Mouse (Mus musculus): ENCODE data around the gene Exosc9.

Gene Exosc9

GRCm38 (mm10) chr3:36552406-36553047 lies at the start of gene Exosc9:
TSS of gene Exosc9 (plus strand) at chr3:36552606.
- peak; percentile 85 for DNase-seq (ENCODE audit: low spot score)

DNA sequence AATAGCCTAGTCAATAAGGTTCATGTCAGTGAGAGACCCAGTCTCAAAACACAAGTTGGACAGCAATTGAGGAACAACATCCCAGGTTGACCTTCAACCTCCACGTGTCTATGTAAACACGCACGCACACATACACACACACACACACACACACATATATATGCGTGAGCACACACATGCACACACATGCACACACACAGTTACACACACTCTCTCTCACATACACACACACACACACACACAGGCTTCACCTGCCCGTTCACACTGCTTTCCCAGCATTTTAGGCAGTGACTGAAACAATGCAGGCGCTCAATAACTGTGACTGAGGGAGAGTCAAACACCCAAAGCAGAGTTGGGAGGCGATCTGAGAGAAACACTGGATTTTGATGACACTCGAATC lies 47.1 kb upstream of the Exosc9 start:
- DNase-seq (ENCODE audit: low spot score), result no peak

- no peak for DNase-seq (ENCODE audit: low spot score)
These were observed 46.3 kb upstream of the Exosc9 start for GRCm38 (mm10) chr3:36505809-36506735.

DNA sequence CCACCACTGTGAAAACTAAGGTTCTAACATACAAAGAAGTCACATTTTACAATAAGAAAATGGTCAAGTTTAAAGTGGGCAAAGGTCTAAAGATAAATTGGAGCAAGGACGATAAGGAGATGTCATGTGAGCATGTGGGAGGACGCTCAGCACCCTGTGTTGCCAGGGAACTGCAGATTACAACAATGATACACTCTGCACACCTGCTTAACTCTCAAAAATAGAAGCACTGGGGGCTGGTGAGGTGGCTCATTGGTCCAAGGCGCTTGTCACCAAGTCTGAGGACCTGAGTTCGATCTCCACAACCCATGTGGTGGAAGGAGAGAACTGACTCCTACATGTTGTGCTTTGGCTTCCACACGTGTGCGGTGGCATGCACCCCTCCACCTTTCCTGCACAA lies 40.9 kb upstream of the Exosc9 start:
- no peak for DNase-seq (ENCODE audit: low spot score)

- no peak for DNase-seq (ENCODE audit: low spot score)
These were observed 36.2 kb upstream of the Exosc9 start for GRCm38 (mm10) chr3:36516196-36516595.

DNA sequence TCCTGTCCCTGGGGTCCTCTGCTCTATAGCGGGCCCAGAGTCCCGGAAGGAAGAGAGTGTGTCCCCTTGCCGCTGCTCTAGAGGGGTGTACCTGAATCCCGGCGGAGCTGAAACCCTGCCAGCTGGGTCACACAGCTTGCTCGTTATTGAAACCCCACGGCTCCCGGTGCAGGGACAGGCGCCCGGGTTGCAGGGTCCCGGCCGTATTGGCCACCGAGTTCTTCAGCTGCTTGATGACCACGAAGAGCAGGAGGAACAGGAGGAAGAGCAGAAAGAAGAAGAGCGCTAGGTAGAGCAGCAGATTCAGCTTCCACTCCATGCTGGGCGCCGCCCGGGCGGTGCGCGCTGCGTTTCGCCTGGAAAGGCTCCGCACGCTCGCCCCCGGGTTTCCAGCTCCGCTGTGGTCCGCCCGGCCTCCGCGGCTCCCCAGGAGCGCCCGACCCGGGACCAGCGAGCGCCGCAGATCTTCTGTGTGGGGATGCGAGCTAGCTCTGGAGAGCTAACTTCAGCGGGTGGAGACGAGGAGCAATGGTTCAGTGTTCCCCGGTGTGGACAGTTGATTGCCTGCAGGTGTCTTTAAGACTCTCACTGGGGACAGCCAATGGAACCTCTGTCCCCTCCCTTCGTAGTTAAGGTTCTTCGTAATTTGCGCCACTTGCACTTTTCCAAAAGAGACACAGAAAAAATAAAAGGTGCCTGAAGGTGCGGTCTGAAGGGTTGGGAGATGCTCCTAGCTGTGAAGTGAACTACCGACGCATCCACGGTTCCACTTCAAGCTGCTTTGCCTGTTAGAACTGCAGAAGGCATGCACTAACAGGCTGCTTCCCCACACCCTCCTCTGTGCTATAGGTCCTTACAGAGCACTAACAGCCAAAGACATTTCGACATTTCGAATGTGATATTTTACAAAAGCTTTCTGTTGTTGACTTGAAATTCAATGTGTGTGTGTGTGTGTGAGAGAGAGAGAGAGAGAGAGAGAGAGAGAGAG lies 31.0 kb upstream of the Exosc9 start, which contains the start of gene Gm11549:
Gene Gm11549, minus strand, starts transcription at position 741 of the 988 bp plus-strand sequence.
- DNase-seq (ENCODE audit: low spot score), result no peak

DNA sequence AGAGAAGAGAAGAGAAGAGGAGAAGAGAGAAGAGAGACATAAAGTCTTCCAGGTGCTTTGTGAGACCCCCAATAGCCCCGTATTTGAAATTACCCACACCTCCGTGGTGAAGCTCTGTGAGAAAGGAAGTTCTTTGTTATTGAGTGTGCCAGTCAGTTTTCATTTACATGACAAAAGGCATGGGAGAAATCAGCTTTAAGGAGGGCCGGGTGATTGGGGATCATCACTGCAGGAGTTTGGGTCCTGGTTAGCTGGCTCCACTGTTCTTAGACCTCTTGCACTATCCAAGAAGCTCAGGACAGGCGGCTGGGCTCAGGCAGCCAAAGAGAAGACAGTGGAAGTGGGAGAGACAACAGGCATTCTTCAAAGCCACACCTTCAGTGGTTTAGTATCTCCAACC lies 30.3 kb upstream of the Exosc9 start:
- DNase-seq (ENCODE audit: low spot score), result no peak

DNA sequence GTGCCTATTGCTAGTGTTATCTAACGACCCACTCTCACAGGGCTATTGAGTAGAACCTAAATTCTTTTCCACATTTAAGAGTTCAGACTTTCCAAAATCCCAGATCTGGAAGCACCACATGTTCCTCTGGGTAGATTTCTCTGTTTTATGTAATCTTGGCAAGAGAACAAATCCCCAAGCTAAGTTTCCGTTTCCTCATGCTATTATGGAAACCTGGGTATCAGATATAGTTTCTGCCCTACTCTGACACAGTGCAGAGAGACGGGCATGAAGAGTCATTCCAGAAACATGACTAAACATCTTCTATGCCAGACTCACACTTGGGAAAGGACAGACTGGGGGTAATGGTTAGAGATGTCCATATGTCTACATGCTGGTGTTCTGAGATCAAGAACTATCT lies 27.9 kb upstream of the Exosc9 start:
- no peak for DNase-seq (ENCODE audit: low spot score)

GRCm38 (mm10) chr3:36530345-36530744 lies 22.1 kb upstream of the Exosc9 start:
- DNase-seq (ENCODE audit: low spot score), result no peak

DNA sequence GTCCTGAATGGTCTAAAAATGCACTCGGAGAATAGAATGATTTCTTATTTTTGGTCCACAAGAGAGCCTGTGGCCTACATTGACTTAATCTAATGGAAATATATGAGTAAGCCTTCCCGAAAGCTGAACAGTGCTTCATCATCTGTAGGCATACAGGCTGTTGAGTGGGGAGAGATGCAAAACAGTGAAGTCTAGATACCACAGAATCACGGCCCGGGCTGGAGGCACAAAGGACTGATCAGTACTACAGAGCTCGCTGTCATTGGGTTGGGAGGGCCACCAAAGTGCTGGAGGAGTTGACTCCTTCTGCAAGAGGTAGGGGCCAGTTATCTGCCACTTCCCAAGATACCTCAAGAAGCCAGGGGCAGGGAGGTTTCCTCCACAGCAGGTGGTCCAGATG lies 21.6 kb upstream of the Exosc9 start:
- DNase-seq (ENCODE audit: low spot score), result no peak

DNA sequence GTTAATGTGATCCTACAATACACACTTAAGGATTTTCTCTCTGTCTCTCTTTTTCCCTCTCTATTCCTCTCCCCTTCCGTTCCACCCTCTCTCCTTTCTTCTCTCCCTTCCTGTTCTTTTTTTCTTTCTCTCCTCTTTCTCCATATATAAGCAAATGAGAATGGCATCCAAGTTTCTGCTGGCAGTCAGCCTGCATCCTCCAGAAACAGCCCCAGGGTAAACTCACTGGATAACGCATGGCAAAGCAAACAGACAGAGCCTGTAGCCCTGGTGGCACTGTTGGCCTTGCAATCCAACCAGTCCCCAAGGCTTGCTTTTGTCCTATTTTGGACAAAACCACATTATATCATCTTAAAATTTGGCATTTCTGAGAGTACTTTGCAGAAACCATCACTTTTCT lies 21.2 kb upstream of the Exosc9 start:
- DNase-seq (ENCODE audit: low spot score), result no peak

DNA sequence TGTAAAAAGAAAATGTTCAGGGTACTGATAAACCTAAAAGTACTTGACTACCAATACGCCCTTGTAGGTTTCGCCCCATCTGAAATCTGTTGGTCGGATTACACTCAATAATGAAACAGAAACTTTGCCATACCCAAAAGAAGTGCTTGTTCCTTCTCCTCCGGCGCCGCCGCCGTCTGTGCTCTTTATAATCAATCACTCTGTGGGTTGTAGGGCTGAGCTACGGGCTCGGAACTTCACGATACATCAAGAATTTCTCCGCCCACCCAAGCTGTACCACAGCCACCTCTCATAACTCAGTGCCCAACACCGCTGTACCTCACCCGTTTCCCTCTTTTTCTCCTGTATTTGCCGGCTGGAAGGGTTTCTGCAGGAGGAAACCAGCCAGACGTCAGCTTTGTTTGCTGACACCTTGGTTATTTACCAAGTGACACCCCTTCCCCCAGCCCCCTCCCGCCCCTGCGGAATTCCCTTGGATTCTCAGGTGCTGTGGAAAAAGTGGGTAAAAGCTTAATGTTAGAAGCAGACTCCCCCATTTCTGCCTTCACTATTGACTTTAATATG lies 20.3 kb upstream of the Exosc9 start:
- no peak for DNase-seq (ENCODE audit: low spot score)

- DNase-seq (ENCODE audit: low spot score), result no peak
These were observed 19.7 kb upstream of the Exosc9 start for GRCm38 (mm10) chr3:36532738-36533137.

DNA sequence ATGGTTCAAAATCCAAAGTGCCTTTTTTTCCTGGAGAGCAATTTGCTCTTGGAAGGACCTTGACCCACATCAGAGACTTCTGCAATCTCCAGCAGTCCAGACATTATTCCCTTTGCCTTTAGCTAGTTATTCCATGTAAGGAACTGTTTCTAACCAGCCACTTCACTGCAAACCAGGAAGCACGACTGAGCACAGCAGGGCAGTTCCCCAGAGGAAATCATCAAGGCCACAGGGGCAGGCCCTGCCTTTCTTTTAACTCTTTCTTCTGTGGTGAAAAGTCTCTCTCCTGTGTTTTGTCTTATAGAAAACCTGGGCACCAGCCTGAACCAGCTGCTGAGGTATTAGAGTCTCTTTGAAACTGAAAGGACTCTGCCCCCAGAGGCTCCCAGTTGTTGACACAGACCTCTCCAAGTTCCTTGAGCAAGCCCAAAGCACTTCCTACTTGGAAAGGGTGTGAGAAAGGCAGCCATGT lies 19.2 kb upstream of the Exosc9 start:
- DNase-seq (ENCODE audit: low spot score), result no peak

DNA sequence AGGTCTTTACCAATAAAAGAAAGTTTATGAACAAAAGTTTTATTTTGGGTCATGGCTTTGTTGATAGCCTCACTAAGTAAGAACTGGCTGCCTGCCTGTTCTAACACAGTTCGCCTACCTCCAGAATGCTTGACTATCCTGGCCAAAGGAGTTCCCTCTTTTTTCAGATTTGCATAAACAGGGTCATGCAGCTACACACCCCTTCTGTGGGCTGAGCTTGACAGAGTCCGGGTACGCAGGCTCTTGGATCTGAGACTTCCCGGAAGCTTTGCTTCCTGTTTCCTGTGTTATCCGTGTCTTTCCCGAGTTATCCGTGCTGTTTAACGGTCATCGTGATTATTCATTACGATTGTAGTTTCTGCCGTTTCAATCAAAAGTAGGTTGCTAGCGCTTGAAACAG lies 16.4 kb upstream of the Exosc9 start:
- DNase-seq (ENCODE audit: low spot score), result no peak

DNA sequence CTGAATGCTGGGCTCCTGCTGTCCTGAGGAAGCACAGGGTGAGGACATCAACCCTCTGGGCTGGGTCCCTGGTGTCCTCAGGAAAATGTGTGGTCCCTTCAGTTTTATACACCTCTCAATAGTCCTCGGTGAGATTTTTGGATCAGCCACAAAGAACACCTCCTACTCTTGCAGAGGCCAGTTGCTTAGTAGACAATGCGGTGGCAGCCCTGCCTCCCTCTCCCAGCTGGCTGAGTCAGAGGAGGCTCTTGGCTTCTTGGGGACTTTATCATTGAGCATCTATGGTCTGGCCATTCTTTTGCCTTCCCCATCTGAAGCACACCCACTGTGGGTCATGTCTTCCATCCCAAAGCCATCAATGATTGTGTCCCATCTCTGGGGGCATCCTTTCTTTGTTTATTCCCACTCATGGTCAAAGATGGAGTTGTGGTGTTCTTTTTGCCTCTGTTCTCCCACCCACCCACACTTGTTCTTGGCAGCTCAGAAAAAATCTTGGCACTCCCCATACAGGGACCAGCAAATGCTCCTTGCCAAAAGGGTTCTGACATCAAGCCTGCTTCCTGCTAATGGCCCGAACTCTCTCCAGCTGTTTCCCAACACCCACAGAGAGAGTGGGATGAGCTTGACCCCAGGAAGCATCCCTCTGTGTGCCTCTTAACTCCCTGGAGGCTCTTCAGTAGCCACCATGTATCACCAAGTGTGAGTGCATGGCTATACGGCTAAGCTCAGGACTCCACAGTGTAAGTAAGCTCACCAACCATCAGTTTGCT lies 14.5 kb upstream of the Exosc9 start:
- no peak for DNase-seq (ENCODE audit: low spot score)

- DNase-seq (ENCODE audit: low spot score), result no peak
These were observed 11.7 kb upstream of the Exosc9 start for GRCm38 (mm10) chr3:36540756-36541155.

DNA sequence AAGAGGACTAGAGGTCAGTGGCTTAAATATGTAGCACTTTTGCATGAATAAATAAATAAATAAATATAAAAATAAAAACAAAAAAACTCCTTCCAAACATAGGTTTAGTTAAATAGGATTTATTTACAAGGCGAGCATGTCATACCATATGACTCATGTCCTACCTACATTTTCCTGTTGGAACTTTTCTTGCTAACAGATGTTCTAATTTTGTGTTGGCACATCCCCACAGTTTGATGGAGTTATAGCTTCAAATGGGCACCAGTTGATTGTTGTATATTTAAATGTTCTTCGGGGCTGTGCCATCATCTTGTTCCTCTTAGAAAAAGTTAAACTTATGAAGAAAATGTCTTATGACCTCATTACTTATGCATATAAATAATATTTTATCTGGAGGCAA lies 11.0 kb upstream of the Exosc9 start:
- DNase-seq (ENCODE audit: low spot score), result no peak

DNA sequence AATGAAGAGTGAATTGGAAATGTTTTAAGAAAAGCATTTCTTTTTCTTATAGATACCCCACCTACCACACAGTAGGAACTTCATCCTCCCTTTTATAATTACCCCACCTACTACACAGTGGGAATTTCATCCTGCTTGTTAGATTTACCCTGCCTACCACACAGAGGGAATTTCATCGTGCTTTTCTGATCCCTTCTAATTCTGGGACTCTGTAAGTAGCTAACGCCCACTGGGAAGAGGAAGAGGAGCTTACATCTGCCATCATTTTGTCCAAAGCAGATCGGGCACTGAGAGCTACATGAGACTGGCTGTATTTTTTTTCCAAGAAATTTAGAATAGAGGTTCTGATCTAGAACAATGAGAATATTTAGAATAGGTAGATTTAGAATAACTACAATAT lies 7.4 kb upstream of the Exosc9 start:
- no peak for DNase-seq (ENCODE audit: low spot score)

DNA sequence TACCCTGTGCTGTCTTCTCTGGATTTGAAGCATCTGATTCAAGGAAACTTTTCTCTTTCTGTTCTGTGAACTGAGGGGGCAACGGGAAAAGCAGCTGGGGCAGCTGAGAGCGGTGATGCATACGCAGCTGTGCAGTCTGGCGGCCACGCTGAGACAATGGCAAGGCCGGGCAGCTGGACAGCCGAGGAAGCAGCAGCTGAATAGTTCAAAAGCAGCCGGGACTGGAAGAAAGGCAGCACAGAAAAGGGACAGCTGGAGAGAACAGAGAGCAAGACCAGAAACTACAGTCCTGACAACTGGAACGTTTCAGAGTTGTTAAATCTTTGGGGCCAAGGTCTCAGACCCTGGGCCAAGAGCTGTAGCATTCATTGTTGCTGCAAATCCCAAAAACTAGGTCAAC lies 1.1 kb upstream of the Exosc9 start:
- no peak for DNase-seq (ENCODE audit: low spot score)

- no peak for DNase-seq (ENCODE audit: low spot score)
These were observed 488 bp upstream of the Exosc9 start for GRCm38 (mm10) chr3:36551851-36552384.
